Mouse (Mus musculus) neutrophil, adult 83 days (primary cell): ENCODE results near the gene Zfp821. TPM values are rescaled to one million over a fixed set of nuclear protein-coding genes. Genes with fewer than 3 reads are reported as not detected.

ENCODE experiments used
- total RNA-seq, 2 experiments: library from RNA; stranded (reverse); gene quantifications; one replicate each; pipeline ENCODE4 v1.2.4; 2023

The Zfp821 gene
- 10 to 100 TPM; 12.6 to 14.3 TPM for total RNA-seq

GRCm38 (mm10) chr8:109705320-109706075, at the start of gene Zfp821:
Gene Zfp821, plus strand, starts transcription at chr8:109705546.

DNA sequence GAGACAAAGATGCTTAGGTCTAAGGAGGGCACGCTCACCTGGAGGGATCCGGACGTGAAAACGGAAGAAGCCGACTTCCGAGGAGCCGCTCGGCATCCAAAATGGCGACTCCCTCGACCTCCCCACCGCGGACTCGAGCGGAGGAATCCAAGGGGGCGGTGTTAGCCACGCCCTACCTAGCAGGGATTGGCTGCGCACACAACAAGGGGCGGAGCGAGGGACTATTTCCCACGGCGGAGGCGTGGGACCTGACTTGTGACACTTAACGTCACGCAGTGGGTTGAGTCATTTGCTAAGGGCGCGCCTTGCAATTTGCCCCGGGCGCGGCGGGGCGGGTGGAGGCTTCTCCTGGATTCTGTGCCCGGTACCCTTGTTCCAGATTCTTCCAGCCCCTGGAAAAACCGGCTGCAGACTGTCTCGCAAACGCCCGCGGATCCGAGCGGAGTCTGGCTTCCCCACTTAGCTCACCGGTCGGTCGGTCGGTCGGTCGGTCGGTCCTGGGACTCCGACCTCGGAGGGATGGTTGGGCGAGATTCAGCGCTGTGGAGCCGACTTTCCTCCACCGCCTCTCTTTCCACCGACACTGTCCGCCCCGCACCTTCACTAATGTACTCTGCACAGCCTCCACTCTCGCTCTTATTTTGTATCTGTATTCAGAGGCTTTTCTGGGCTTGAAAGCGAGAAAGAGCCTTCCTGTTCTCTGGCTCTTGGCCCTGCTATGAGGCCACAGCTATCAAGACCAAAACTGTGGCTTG, 12.0 kb upstream of the Zfp821 start, which contains the start of gene Ist1:
Gene Ist1 (minus strand): TSS at position 115 of the 755 bp plus-strand sequence.

GRCm38 (mm10) chr8:109737237-109738048, 32.1 kb downstream of the Zfp821 start, which contains the start of gene Atxn1l:
Gene Atxn1l, minus strand, starts transcription at chr8:109737739.

Other genes with a start within 250 kb of the Zfp821 start
- gene Pmfbp1, start 211.5 kb upstream of the Zfp821 start, total RNA-seq, result not detected
- gene Dhx38, start 139.7 kb upstream of the Zfp821 start, total RNA-seq, result 10 to 100 TPM; 60.8 to 62.8 TPM
- gene Txnl4b, start 139.7 kb upstream of the Zfp821 start, total RNA-seq, result 10 to 100 TPM; 10.3 to 14.0 TPM
- 1,000 to 10,000 TPM in 1 of 2 experiments, 100 to 1,000 TPM in 1; 961 to 1,018 TPM for gene Hp, start 126.4 kb upstream of the Zfp821 start, total RNA-seq
- gene Dhodh, start 96.9 kb upstream of the Zfp821 start, total RNA-seq, result 1 to 10 TPM; 5.4 to 9.0 TPM
- under 1 TPM in 1 of 2 experiments, not detected in 1; 0.22 TPM for gene Pkd1l3, start 91.0 kb upstream of the Zfp821 start, total RNA-seq
- 10 to 100 TPM; 75.5 to 86.4 TPM for gene Ist1, start 12.3 kb upstream of the Zfp821 start, total RNA-seq
- 10 to 100 TPM; 28.8 to 30.4 TPM for gene Atxn1l, start 32.2 kb downstream of the Zfp821 start, total RNA-seq
- 10 to 100 TPM; 73.2 to 79.5 TPM for gene Ap1g1, start 73.0 kb downstream of the Zfp821 start, total RNA-seq
- gene Phlpp2, start 163.0 kb downstream of the Zfp821 start, total RNA-seq, result 1 to 10 TPM; 6.4 to 6.6 TPM